Mouse (Mus musculus): ENCODE measurements around the gene Gmeb2. TPM values are rescaled to one million over a fixed set of nuclear protein-coding genes. Genes with fewer than 3 reads are reported as not detected.

The Gmeb2 gene
- total and polyA plus RNA-seq, 2 experiments from 2014 or later, result 8.9 to 19.2 TPM

DNA sequence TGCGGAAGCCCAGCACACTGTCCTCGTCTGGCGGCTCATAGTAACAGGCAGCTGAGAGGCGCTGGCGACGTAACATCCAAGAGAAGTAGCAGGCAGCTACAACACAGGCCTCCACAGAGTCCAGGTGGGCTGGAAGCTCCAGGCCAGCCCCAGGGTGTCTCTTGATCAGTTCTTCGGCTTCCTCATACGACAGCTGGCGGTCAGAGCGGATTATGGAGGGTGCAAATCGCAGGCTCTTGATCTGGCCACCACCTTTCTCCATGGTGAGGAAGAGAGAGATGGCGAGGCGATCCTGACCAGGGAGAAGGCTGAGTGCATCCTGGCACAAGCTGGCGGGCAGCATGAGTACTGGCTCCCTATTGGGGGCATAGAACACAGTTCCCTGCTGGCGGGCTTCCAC, 54.4 kb downstream of the Gmeb2 start:
- WGBS, result 87% methylated on average over 15 of the region's 15 CpGs
- TF ChIP-seq CTCF (IDR thresholded peaks at IDR 0.05; ENCODE audit: low read depth), result no peak
- no peak for DNase-seq (ENCODE audit: low spot score)

DNA sequence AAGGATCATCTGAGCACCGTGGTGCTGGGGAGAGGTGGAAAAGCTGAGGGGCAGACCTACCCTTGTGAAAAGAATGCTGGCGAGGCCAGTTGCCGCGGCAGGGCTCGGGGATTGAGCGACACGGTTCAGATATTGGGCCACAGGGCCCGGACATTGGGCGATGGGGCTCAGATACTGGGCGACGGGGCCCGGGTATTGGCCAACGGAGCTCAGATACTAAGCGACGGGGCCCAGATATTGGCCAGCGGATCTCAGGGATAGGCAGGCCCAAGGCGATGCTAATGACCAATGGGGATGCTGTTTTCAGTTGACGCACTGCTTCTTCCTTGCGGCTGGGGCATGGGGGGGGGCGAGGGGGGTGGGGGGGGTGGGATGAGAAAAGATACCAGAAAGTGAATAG, 56.7 kb downstream of the Gmeb2 start:
- Histone ChIP-seq H3K27ac (no peak overlapping the region), H3K9me3 (ENCODE audit: low read length) (no peaks in the 10 kb centered on the region), H3K9ac (replicated peaks; ENCODE audit: low read length) (no peak overlapping the region), H3K36me3 (ENCODE audit: insufficient read depth, low read length) (no peaks in the 10 kb centered on the region), H3K4me2 (ENCODE audit: low read depth, low read length) (no peak overlapping the region), H3K4me3 (ENCODE audit: low read length) (no peak overlapping the region), H3K27me3 (ENCODE audit: insufficient read depth, low read length) (no peaks in the 10 kb centered on the region), H3K4me1 (ENCODE audit: insufficient read depth, low read length) (no peaks in the 10 kb centered on the region)
- ATAC-seq (0 out of 2 replicates have a peak, but pooled peaks have one; percentile 24), DNase-seq (ENCODE audit: low spot score) (no peak)
- no peak for TF ChIP-seq CTCF (IDR thresholded peaks at IDR 0.05; ENCODE audit: low read depth)
- 76% methylated on average over 17 of the region's 20 CpGs for WGBS

More for the DNA sequence above, 54.4 kb downstream of the Gmeb2 start:
- no peak overlapping the region for H3K27ac ChIP-seq
- no peaks in the 10 kb centered on the region for H3K27me3 ChIP-seq (ENCODE audit: insufficient read depth, low read length)
- H3K4me3 ChIP-seq (ENCODE audit: low read length), result no peak overlapping the region
- H3K36me3 ChIP-seq (ENCODE audit: insufficient read depth, low read length), result no peaks in the 10 kb centered on the region
- H3K9me3 ChIP-seq (ENCODE audit: low read length), result no peaks in the 10 kb centered on the region
- no peak for ATAC-seq
- no peak overlapping the region for H3K9ac ChIP-seq (replicated peaks; ENCODE audit: low read length)
- no peak overlapping the region for H3K4me2 ChIP-seq (ENCODE audit: low read depth, low read length)
- H3K4me1 ChIP-seq (ENCODE audit: insufficient read depth, low read length), result no peaks in the 10 kb centered on the region

DNA sequence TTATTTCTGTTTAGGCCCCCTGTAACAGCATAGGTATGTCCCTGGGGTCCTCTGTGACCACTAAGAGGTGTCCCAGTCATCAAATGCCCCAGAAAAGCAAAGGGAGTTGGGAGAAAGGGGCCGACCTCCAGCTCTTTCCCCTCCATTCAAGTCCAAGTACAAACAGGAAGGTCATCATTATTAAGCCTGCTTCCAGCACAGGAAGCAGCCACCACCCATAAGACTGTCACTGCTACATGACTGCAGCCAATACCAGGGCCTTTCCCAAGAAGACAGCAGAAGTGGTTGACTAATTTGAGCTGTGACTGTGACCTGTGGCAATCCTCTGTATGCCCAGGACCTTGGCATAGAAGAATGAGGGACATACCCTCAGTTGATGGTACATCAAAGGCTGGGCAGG, 59.5 kb downstream of the Gmeb2 start:
- Histone ChIP-seq H3K4me2 (ENCODE audit: low read depth, low read length) (no peak overlapping the region), H3K27ac (no peak overlapping the region), H3K4me1 (ENCODE audit: insufficient read depth, low read length) (no peaks in the 10 kb centered on the region), H3K9me3 (ENCODE audit: low read length) (no peaks in the 10 kb centered on the region), H3K27me3 (ENCODE audit: insufficient read depth, low read length) (no peaks in the 10 kb centered on the region), H3K9ac (replicated peaks; ENCODE audit: low read length) (no peak overlapping the region), H3K36me3 (ENCODE audit: insufficient read depth, low read length) (no peaks in the 10 kb centered on the region), H3K4me3 (ENCODE audit: low read length) (no peak overlapping the region)
- TF ChIP-seq CTCF (IDR thresholded peaks at IDR 0.05; ENCODE audit: low read depth), result no peak
- DNase-seq (ENCODE audit: low spot score), result no peak
- no peak for ATAC-seq
- WGBS, result 88% methylated on average over 1 of the region's 1 CpGs

DNA sequence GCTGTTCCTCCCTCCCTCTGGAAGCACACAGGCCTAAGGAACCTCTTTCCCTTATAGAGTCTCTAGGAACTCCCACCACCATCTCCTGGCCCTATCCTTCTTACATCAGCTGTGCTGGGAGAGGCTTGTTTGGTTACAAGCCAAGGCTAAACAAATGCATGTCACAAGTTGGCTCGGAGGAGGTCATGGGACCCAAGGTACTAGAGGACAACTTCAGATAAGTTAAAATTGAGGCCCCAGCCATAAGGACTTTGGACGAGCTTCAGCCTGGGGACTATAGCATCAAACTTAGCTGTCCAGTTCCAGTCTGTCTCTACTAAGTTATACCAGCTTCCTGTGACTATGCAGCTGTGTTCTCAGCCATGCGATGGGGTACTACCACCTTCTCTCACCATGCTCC, 60.7 kb downstream of the Gmeb2 start:
- Histone ChIP-seq H3K4me2 (ENCODE audit: low read depth, low read length) (no peak overlapping the region), H3K27me3 (ENCODE audit: insufficient read depth, low read length) (no peaks in the 10 kb centered on the region), H3K9ac (replicated peaks; ENCODE audit: low read length) (no peak overlapping the region), H3K27ac (no peak overlapping the region), H3K4me1 (ENCODE audit: insufficient read depth, low read length) (no peaks in the 10 kb centered on the region), H3K4me3 (ENCODE audit: low read length) (no peak overlapping the region), H3K36me3 (ENCODE audit: insufficient read depth, low read length) (no peaks in the 10 kb centered on the region), H3K9me3 (ENCODE audit: low read length) (no peaks in the 10 kb centered on the region)
- TF ChIP-seq CTCF (IDR thresholded peaks at IDR 0.05; ENCODE audit: low read depth), result no peak
- 81% methylated on average over 3 of the region's 3 CpGs for WGBS
- no peak for DNase-seq (ENCODE audit: low spot score)
- no peak for ATAC-seq

DNA sequence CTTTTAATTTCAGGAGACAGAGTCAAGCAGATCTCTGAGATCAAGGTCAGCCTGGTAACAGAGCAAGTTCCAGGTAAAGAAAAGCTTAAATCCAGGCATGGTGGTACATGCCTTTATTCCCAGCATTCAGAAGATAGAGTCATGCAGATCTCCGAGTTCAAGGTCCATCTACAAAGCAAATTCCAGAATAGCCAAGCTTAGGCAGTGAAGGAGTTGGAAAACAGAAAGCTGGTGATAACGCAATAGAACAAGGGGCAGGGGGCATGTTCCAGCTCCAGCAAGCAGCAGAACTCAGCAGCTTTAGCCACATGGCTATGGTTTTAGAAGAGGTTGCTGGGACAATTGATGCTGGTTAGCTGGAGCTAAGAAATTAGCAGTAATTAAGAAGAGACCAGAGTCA, 62.8 kb downstream of the Gmeb2 start:
- ATAC-seq, result no peak
- no peak for TF ChIP-seq CTCF (IDR thresholded peaks at IDR 0.05; ENCODE audit: low read depth)
- no peaks in the 10 kb centered on the region for H3K27me3 ChIP-seq (ENCODE audit: insufficient read depth, low read length)
- peaks cover 7% of the 10 kb centered on the region for H3K4me1 ChIP-seq (ENCODE audit: insufficient read depth, low read length)
- no peak overlapping the region for H3K4me2 ChIP-seq (ENCODE audit: low read depth, low read length)
- no peak overlapping the region for H3K27ac ChIP-seq
- no peak for DNase-seq (ENCODE audit: low spot score)
- H3K9ac ChIP-seq (replicated peaks; ENCODE audit: low read length), result no peak overlapping the region
- H3K4me3 ChIP-seq (ENCODE audit: low read length), result no peak overlapping the region
- 90% methylated on average over 2 of the region's 2 CpGs for WGBS
- H3K36me3 ChIP-seq (ENCODE audit: insufficient read depth, low read length), result no peaks in the 10 kb centered on the region
- no peaks in the 10 kb centered on the region for H3K9me3 ChIP-seq (ENCODE audit: low read length)

DNA sequence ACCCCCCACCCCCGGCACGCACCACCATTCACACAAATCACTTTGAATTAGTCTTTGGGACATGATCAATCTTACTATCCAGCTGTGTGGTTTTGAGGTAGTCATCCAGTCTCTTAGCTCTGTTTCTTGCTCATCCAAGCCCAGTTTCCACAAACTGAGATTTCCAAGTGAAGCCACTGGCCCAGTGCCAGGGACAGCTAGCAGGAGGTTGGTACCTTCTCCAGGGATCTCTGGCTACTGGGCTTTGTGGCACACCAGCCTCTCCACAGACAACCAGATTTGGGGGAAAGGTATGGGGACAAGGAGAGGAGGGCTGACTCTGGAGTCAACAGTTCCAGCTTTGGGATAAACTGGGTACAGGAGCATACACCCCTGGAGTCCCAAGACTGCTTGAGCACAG, 67.5 kb downstream of the Gmeb2 start:
- no peaks in the 10 kb centered on the region for H3K9me3 ChIP-seq (ENCODE audit: low read length)
- H3K9ac ChIP-seq (replicated peaks; ENCODE audit: low read length), result no peak overlapping the region
- peaks cover 12% of the 10 kb centered on the region for H3K4me1 ChIP-seq (ENCODE audit: insufficient read depth, low read length)
- H3K4me2 ChIP-seq (ENCODE audit: low read depth, low read length), result peak overlapping the region; percentile 59
- no peak overlapping the region for H3K27ac ChIP-seq
- no peak for DNase-seq (ENCODE audit: low spot score)
- H3K4me3 ChIP-seq (ENCODE audit: low read length), result no peak overlapping the region
- no peaks in the 10 kb centered on the region for H3K27me3 ChIP-seq (ENCODE audit: insufficient read depth, low read length)
- no peaks in the 10 kb centered on the region for H3K36me3 ChIP-seq (ENCODE audit: insufficient read depth, low read length)
- no peak for TF ChIP-seq CTCF (IDR thresholded peaks at IDR 0.05; ENCODE audit: low read depth)
- ATAC-seq, result no peak
- WGBS, result 26% methylated on average over 2 of the region's 2 CpGs

DNA sequence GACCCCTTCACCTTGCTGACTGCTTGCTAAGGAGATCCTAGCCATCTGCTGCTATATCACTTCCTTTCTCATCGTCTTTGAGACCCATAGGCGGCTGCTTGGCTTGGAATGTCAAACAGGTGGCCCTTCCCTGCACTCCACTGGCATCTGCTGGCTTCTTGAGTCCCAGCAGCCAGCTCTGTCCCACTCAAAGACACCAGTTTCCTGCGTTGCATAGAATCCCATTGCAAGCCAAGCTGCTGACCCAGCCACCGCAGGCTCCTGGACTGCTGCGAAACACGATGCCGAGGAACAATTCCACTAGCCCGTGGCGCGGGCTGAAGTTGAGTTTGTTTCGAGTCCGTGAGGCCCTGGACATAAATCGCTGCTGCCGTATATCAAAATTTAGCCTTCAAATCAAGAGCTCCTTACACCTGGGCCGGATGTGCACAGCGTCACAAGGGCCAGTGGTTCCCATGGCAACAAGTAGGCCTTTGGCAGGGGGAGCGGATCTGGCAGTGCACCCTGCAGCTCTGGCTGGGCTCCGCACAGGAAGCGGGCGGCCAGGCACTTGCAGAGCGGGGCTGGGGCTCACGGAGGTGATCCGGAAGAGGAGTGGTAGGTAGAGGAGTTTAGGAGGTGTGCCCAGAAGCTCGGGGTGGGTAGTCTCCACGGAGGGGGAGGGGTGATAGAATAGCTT, 68.2 kb downstream of the Gmeb2 start, which contains the start of gene Fndc11:
TSS of gene Fndc11 (plus strand) at position 476 of the 679 bp plus-strand sequence.
- Histone ChIP-seq H3K27ac (0 out of 2 replicates have a peak within 1 kb of the TSS, but pooled peaks have one; percentile 22), H3K27me3 (ENCODE audit: insufficient read depth, low read length) (no peaks in the 10 kb centered on the region), H3K4me2 (ENCODE audit: low read depth, low read length) (peak within 1 kb of the TSS; percentile 59), H3K36me3 (ENCODE audit: insufficient read depth, low read length) (no peaks in the 10 kb centered on the region), H3K4me1 (ENCODE audit: insufficient read depth, low read length) (peaks cover 12% of the 10 kb centered on the region), H3K9me3 (ENCODE audit: low read length) (no peaks in the 10 kb centered on the region), H3K9ac (replicated peaks; ENCODE audit: low read length) (peak within 1 kb of the TSS; percentile 1; the same call in 1 of the 2 replicates), H3K4me3 (ENCODE audit: low read length) (peak within 1 kb of the TSS; percentile 28)
- peak; percentile 82 for DNase-seq (ENCODE audit: low spot score)
- TF ChIP-seq CTCF (IDR thresholded peaks at IDR 0.05; ENCODE audit: low read depth), result peak; percentile 53
- peak; percentile 95 for ATAC-seq
- WGBS, result 3% methylated on average over 25 of the region's 25 CpGs
